Mouse (Mus musculus): ENCODE measurements around the gene Eif2s2. TPM values are rescaled to one million over a fixed set of nuclear protein-coding genes. Genes with fewer than 3 reads are reported as not detected.

The Eif2s2 gene
- polyA plus RNA-seq, 1 experiment: 3.6 TPM

DNA sequence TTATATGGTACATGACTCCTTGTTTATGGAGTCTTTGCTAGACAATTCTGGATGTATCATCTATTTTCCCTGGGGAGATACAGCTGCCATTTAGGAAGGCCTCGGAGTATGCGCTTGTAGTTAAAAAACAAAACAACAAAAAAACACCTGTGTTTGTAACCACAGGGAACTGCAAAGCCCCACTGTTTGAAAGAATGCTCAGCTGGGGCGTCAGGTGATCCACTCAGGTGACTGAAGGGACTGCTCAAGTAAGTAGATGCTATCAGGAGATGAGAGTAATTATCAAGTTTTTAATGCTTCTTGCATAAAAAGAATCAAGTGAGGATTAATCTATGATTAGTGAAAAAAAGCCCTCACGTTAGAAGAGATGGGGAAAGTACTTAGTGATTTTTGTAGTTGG, 813 bp upstream of the Eif2s2 start:
- Histone ChIP-seq H3K27ac (ENCODE audit: insufficient read depth, low read length) (no peak overlapping the region), H3K27me3 (ENCODE audit: control insufficient read depth, insufficient read depth, low read length) (0 out of 2 replicates have a peak, but pooled peaks cover 2% of the 10 kb centered on the region), H3K4me3 (ENCODE audit: extremely low read depth, insufficient read depth, insufficient read length) (no peak overlapping the region), H3K36me3 (ENCODE audit: control insufficient read depth, insufficient read depth, low read length) (no peaks in the 10 kb centered on the region), H3K4me1 (ENCODE audit: control insufficient read depth, insufficient read depth, insufficient read length) (peaks cover 2% of the 10 kb centered on the region)
- DNase-seq (ENCODE audit: low read depth in 1 of 2, low spot score in 2 of 2): no peak
- 78% methylated on average over 4 of the region's 4 CpGs for WGBS
- TF ChIP-seq POLR2A (IDR thresholded peaks at IDR 0.05; ENCODE audit: low read depth, low read length): no peak
- TF ChIP-seq CTCF (IDR thresholded peaks at IDR 0.05; ENCODE audit: extremely low read depth, insufficient read depth, insufficient read length, insufficient replicate concordance): no peak

DNA sequence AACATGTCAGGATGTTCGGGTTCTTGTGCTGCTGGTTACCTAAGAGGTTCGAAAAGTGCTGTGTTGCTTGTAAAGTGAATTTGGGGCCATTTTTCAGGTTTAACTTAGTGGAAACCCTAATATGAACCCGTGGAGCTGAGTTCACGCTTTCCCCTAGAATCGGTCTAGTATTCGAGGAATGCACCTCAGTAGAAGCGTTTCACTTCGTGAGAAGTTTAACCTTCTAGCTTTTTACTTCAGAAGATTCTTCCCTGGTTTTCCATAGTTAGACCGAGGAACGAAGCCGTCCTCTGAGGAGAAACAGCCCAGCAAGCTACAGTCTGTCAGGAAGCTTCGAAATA, 280 bp upstream of the Eif2s2 start:
- H3K4me1 ChIP-seq (ENCODE audit: control insufficient read depth, insufficient read depth, insufficient read length): peaks cover 2% of the 10 kb centered on the region
- H3K27me3 ChIP-seq (ENCODE audit: control insufficient read depth, insufficient read depth, low read length): no peaks in the 10 kb centered on the region
- no peak for TF ChIP-seq POLR2A (IDR thresholded peaks at IDR 0.05; ENCODE audit: low read depth, low read length)
- TF ChIP-seq CTCF (IDR thresholded peaks at IDR 0.05; ENCODE audit: extremely low read depth, insufficient read depth, insufficient read length, insufficient replicate concordance): no peak
- DNase-seq (ENCODE audit: low read depth in 1 of 2, low spot score in 2 of 2): no peak
- H3K4me3 ChIP-seq (ENCODE audit: extremely low read depth, insufficient read depth, insufficient read length): peak overlapping the region; percentile 32
- no peak overlapping the region for H3K27ac ChIP-seq (ENCODE audit: insufficient read depth, low read length)
- 8% methylated on average over 12 of the region's 12 CpGs for WGBS
- no peaks in the 10 kb centered on the region for H3K36me3 ChIP-seq (ENCODE audit: control insufficient read depth, insufficient read depth, low read length)

DNA sequence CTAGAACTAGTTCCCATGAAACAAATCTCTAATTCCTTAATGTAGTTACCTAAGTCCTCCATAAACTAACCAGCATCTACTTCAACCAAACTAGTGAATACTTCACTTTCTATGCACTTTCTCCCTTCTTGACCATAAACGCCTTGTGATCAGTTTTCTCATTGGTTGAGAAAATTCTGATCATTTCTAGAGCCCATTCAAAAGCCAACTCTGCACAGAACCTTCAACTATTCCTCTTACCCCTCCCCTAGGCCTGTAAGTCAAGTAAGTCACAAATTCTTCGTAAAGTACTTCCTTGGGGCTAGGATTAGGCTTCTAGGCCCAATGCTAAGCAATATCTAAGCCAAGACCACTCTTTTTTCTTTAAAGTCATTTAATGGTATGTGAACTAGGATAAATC, 1.1 kb downstream of the Eif2s2 start:
- Histone ChIP-seq H3K27ac (ENCODE audit: insufficient read depth, low read length) (no peak overlapping the region), H3K27me3 (ENCODE audit: control insufficient read depth, insufficient read depth, low read length) (no peaks in the 10 kb centered on the region), H3K4me3 (ENCODE audit: extremely low read depth, insufficient read depth, insufficient read length) (peak overlapping the region; percentile 91; the same call in 1 of the 2 replicates), H3K36me3 (ENCODE audit: control insufficient read depth, insufficient read depth, low read length) (peaks cover 7% of the 10 kb centered on the region), H3K4me1 (ENCODE audit: control insufficient read depth, insufficient read depth, insufficient read length) (peaks cover 2% of the 10 kb centered on the region)
- TF ChIP-seq CTCF (IDR thresholded peaks at IDR 0.05; ENCODE audit: extremely low read depth, insufficient read depth, insufficient read length, insufficient replicate concordance) (no peak), POLR2A (IDR thresholded peaks at IDR 0.05; ENCODE audit: low read depth, low read length) (no peak)
- DNase-seq (ENCODE audit: low read depth in 1 of 2, low spot score in 2 of 2): no peak
- WGBS: 12% methylated on average over 2 of the region's 2 CpGs

DNA sequence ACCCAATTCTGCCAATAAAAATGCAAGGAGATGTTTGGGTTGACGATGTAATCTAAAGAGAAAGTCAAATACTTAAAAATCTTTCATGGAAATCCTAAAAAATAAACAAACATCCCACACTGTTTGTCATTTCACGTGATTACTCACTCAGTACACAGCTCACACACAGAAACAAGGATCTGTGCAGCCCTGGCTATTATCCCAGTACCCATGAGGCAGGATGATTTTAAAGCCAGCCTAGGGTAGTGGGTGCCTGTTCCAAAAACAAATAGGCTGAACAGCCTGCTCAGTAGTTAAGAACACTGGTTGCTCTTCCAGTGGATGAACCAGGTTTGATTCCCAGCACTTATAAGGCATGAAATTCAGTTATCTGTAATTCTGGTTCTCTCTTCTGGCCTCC, 16.1 kb downstream of the Eif2s2 start:
- H3K27me3 ChIP-seq (ENCODE audit: control insufficient read depth, insufficient read depth, low read length): no peaks in the 10 kb centered on the region; the same call in 1 of the 2 replicates
- no peak for DNase-seq (ENCODE audit: low read depth in 1 of 2, low spot score in 2 of 2)
- no peak for TF ChIP-seq POLR2A (IDR thresholded peaks at IDR 0.05; ENCODE audit: low read depth, low read length)
- no peak overlapping the region for H3K4me3 ChIP-seq (ENCODE audit: extremely low read depth, insufficient read depth, insufficient read length)
- no peak overlapping the region for H3K27ac ChIP-seq (ENCODE audit: insufficient read depth, low read length)
- 95% methylated on average over 2 of the region's 2 CpGs for WGBS
- no peaks in the 10 kb centered on the region for H3K4me1 ChIP-seq (ENCODE audit: control insufficient read depth, insufficient read depth, insufficient read length)
- peaks cover 25% of the 10 kb centered on the region for H3K36me3 ChIP-seq (ENCODE audit: control insufficient read depth, insufficient read depth, low read length)

DNA sequence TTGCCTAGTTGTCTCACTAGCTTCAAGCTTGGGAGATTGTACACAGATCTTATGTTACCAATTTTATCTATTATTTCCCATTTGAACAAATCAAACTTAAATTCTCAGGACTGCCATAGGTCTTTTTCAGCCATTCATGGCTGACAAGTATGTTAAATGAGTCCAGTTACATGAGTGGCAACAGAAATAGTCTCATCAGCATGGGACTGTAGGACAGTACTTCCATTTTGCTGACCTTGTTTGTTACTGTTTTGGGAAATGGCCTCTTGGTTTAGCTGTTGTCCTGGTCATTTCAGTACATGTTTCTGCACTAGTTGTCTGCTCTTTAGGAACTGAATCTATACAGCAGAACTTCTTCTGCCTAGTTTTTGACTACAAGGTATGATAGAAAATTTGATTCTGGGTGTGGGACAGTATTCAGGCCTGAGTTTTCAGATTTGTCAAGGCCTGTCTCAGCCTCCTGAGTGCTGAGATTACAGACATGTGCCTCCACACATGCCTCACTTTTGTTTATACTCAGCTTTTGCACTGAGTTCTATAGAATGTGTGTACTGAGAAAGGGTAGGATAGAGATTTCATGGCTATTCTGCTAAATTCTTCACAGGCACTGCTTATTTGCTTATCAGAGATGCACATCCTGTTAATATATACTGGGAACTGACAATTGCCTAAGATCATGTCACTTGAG, 22.6 kb downstream of the Eif2s2 start:
- Histone ChIP-seq H3K36me3 (ENCODE audit: control insufficient read depth, insufficient read depth, low read length) (peaks cover 43% of the 10 kb centered on the region), H3K4me3 (ENCODE audit: extremely low read depth, insufficient read depth, insufficient read length) (no peak overlapping the region), H3K27me3 (ENCODE audit: control insufficient read depth, insufficient read depth, low read length) (no peaks in the 10 kb centered on the region; the same call in 1 of the 2 replicates), H3K27ac (ENCODE audit: insufficient read depth, low read length) (no peak overlapping the region), H3K4me1 (ENCODE audit: control insufficient read depth, insufficient read depth, insufficient read length) (no peaks in the 10 kb centered on the region)
- no peak for TF ChIP-seq POLR2A (IDR thresholded peaks at IDR 0.05; ENCODE audit: low read depth, low read length)
- no peak for TF ChIP-seq CTCF (IDR thresholded peaks at IDR 0.05; ENCODE audit: extremely low read depth, insufficient read depth, insufficient read length, insufficient replicate concordance)
- DNase-seq (ENCODE audit: low read depth in 1 of 2, low spot score in 2 of 2): no peak

DNA sequence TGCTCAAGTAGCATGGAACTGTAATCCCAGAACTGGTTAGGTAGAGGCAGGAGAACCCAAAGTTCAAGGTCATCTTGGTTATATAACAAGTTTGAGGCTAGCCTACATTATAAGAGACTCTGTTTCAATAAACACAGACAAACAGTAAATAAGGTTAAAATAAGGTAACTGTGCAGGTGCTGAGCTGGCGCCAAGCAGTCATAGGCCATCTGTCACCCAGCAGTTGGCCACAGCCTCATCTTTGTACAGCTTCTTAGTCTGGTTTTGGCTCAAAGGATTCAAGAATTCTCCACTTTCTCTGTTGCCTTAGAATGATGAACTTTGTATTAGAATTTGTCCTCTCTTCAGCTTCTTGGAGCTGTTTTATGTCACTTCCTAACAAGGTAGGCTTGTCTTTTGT, 24.6 kb downstream of the Eif2s2 start:
- TF ChIP-seq CTCF (IDR thresholded peaks at IDR 0.05; ENCODE audit: extremely low read depth, insufficient read depth, insufficient read length, insufficient replicate concordance): no peak
- no peak for TF ChIP-seq POLR2A (IDR thresholded peaks at IDR 0.05; ENCODE audit: low read depth, low read length)
- Histone ChIP-seq H3K4me3 (ENCODE audit: extremely low read depth, insufficient read depth, insufficient read length) (no peak overlapping the region), H3K4me1 (ENCODE audit: control insufficient read depth, insufficient read depth, insufficient read length) (no peaks in the 10 kb centered on the region), H3K27ac (ENCODE audit: insufficient read depth, low read length) (no peak overlapping the region), H3K36me3 (ENCODE audit: control insufficient read depth, insufficient read depth, low read length) (peaks cover 52% of the 10 kb centered on the region), H3K27me3 (ENCODE audit: control insufficient read depth, insufficient read depth, low read length) (no peaks in the 10 kb centered on the region; the same call in 1 of the 2 replicates)
- no peak for DNase-seq (ENCODE audit: low read depth in 1 of 2, low spot score in 2 of 2)
- 97% methylated on average over 1 of the region's 1 CpGs for WGBS

DNA sequence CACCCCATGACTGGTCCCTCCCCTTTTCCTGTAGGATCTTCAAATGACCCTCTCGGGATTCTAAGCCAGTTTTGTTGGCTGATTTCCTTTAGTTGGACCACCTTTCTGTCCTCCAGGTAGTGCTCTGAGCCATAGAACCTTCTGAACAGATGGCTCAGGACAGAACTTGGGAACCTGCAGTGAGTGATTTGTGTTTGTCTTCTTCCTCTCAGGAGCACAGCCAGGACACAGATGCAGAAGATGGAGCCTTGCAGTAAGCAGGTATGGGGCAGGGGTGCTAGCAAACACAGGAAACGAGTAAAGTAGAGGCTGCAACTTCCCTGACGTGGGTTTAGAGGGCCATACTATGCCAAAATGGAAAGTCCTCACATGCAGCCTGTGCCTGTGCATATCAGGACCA, 27.0 kb downstream of the Eif2s2 start:
- 81% methylated on average over 3 of the region's 3 CpGs for WGBS
- no peaks in the 10 kb centered on the region for H3K4me1 ChIP-seq (ENCODE audit: control insufficient read depth, insufficient read depth, insufficient read length)
- TF ChIP-seq POLR2A (IDR thresholded peaks at IDR 0.05; ENCODE audit: low read depth, low read length): no peak
- H3K27ac ChIP-seq (ENCODE audit: insufficient read depth, low read length): no peak overlapping the region
- peaks cover 44% of the 10 kb centered on the region for H3K36me3 ChIP-seq (ENCODE audit: control insufficient read depth, insufficient read depth, low read length)
- no peak overlapping the region for H3K4me3 ChIP-seq (ENCODE audit: extremely low read depth, insufficient read depth, insufficient read length)
- no peak for DNase-seq (ENCODE audit: low read depth in 1 of 2, low spot score in 2 of 2)
- H3K27me3 ChIP-seq (ENCODE audit: control insufficient read depth, insufficient read depth, low read length): no peaks in the 10 kb centered on the region
